Mouse (Mus musculus) kidney, adult 2 months (tissue): ENCODE results near the gene Tmem50b.

Experiments
- CTCF ChIP-seq: fragments of 200-500 bp; conservative IDR thresholded peaks from 2 replicates; pipeline ENCODE4 v1.5.1; 2011; ENCODE audit warnings: low read depth, mild to moderate bottlenecking, control low read depth, low read length, moderate library complexity, mixed read lengths; ENCODE audit not compliant: insufficient read depth, insufficient read length
- POLR2A ChIP-seq: fragments of 200-500 bp; IDR thresholded peaks from one replicate; pipeline ENCODE4 v1.6.1; 2011; ENCODE audit warnings: low read depth, low read length, control low read depth

GRCm38 (mm10) chr16:91526274-91526673 is 71.3 kb downstream of the Tmem50b start:
- no peak for TF ChIP-seq CTCF
- no peak for TF ChIP-seq POLR2A
